In the genomic region with DNA sequence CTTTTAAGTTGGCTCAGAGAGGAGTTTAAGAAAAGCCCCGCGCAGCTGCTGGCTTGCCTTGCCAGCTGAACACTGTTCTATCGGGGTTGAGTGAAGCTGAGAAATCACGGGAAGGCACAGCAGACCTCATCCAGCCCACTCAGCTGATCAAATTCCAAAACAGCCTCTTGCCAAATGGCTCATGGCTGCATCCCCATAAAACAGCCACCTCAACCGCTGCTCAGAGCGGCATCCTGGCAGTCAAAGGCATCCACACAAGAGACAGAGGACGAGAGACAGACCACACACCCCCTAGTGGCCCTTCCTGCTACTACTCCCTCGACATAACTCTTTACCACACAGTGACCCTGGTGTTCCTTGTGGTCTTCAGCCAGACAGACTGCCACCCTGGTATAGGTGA, we compare ENCODE assay signal across 8 mouse cellular contexts. TPM values are rescaled to one million over a fixed set of nuclear protein-coding genes. Genes with fewer than 3 reads are reported as not detected.
DNase-seq lines count a peak whose midpoint lies in the region; ATAC-seq and TF ChIP-seq lines count a peak whose summit lies in the region.

No protein-coding gene starts in this region.

- H3K36me3 ChIP-seq in C2C12 (ENCODE audit: control insufficient read depth, insufficient read depth): no peaks in the 10 kb centered on the region
- no peaks in the 10 kb centered on the region for H3K36me3 ChIP-seq in limb, embryonic 12.5 days

- ATAC-seq in limb, embryonic 12.5 days (ENCODE audit: insufficient number of reproducible peaks, insufficient read depth, low FRiP score, low TSS enrichment, low read depth): peak; percentile 42; the same call in 1 of the 2 replicates

- H3K4me2 ChIP-seq in limb, embryonic 12.5 days: 0 out of 2 replicates have a peak overlapping the region, but pooled peaks have one; percentile 19

- H3K4me1 ChIP-seq in cortical plate, adult 2 months (ENCODE audit: control insufficient read depth, insufficient read depth, low read length): no peaks in the 10 kb centered on the region
- no peaks in the 10 kb centered on the region for H3K4me1 ChIP-seq in limb, embryonic 12.5 days (replicated peaks)

- no peaks in the 10 kb centered on the region for H3K9me3 ChIP-seq in limb, embryonic 12.5 days

- no peak overlapping the region for H3K9ac ChIP-seq in limb, embryonic 12.5 days (replicated peaks)

- H3K79me3 ChIP-seq in C2C12 (ENCODE audit: low read depth): no peaks in the 10 kb centered on the region

- TF ChIP-seq POLR2A in cortical plate, adult 2 months (IDR thresholded peaks at IDR 0.05; ENCODE audit: extremely low read depth, insufficient read depth, low read length): no peak

- no peak overlapping the region for H3K4me3 ChIP-seq in gastrocnemius, adult 2 months
- H3K4me3 ChIP-seq in C2C12 (ENCODE audit: insufficient read depth, poor library complexity, severe bottlenecking): no peak overlapping the region
- no peak overlapping the region for H3K4me3 ChIP-seq in cortical plate, adult 2 months (ENCODE audit: insufficient read depth, low read length)
- no peak overlapping the region for H3K4me3 ChIP-seq in limb, embryonic 12.5 days (replicated peaks)

- H3K27me3 ChIP-seq in C2C12 (ENCODE audit: control insufficient read depth, insufficient read depth, insufficient read length): no peaks in the 10 kb centered on the region
- no peaks in the 10 kb centered on the region for H3K27me3 ChIP-seq in limb, embryonic 12.5 days

- TF ChIP-seq CTCF in gastrocnemius, adult 2 months (IDR thresholded peaks at IDR 0.05): peak; percentile 45
- peak; percentile 36 for TF ChIP-seq CTCF in C2C12 (IDR thresholded peaks at IDR 0.05; ENCODE audit: control insufficient read depth, insufficient read depth, insufficient read length)
- peak; percentile 39 for TF ChIP-seq CTCF in cortical plate, adult 2 months (IDR thresholded peaks at IDR 0.05; ENCODE audit: extremely low read depth, insufficient read depth, low read length)

- H3K27ac ChIP-seq in gastrocnemius, adult 2 months: no peak overlapping the region
- H3K27ac ChIP-seq in cortical plate, adult 2 months (ENCODE audit: insufficient read depth, low read length): no peak overlapping the region
- no peak overlapping the region for H3K27ac ChIP-seq in limb, embryonic 12.5 days

- no peak overlapping the region for H3ac ChIP-seq in C2C12 (ENCODE audit: control insufficient read depth, insufficient read length, low read depth)

- DNase-seq in gastrocnemius, adult 2 months: peak; percentile 22
- DNase-seq in gastrocnemius, adult 18-20 months (ENCODE audit: low spot score): no peak
- DNase-seq in kidney, adult 9 months: peak; percentile 9
- DNase-seq in right cerebral cortex, postnatal 25 days: peak; percentile 65
- no peak for DNase-seq in MN1 (ENCODE audit: low spot score)

- no peaks in the 10 kb centered on the region for H3K79me2 ChIP-seq in C2C12 (ENCODE audit: control insufficient read depth, insufficient read depth)

- WGBS in limb, embryonic 12.5 days: 31% methylated on average over 8 of the region's 8 CpGs

- intact Hi-C loops in gastrocnemius, adult 2 months (cut with DNase I): no loop called here

TF ChIP-seq in C2C12, 6 proteins besides CTCF, POLR2A, EP300 and RAD21:
- no peak for TF ChIP-seq MYOG (IDR thresholded peaks at IDR 0.05; ENCODE audit: control insufficient read depth, extremely low read depth, insufficient read length)
- no peak for TF ChIP-seq MYOD1 (IDR thresholded peaks at IDR 0.05; ENCODE audit: control insufficient read depth, insufficient read length, low read depth)
- TF ChIP-seq USF1 (IDR thresholded peaks at IDR 0.05; ENCODE audit: low read depth): no peak
- TF ChIP-seq FOSL1 (IDR thresholded peaks at IDR 0.05; ENCODE audit: insufficient read depth, low read length, poor library complexity, severe bottlenecking): no peak
- TF ChIP-seq MAX (IDR thresholded peaks at IDR 0.05): no peak
- TF ChIP-seq CEBPB (IDR thresholded peaks at IDR 0.05; ENCODE audit: low read depth): no peak

RNA-seq across cellular contexts. Expression of gene Bace2, which starts 30.6 kb away (rescaled TPM):
- total RNA-seq in gastrocnemius, adult 2 months (2021): 1 to 10 TPM; 1.1 to 2.9 TPM
- total RNA-seq in gastrocnemius, adult 18-20 months (2021): 1 to 10 TPM; 1.5 to 3.1 TPM
- polyA plus RNA-seq in C2C12 (2012; fragmentation: generic; extraction: Trizol): 0.66 TPM
- polyA plus RNA-seq in cortical plate, adult 2 months (2012; rRNA removed): 2.9 and 3.5 TPM in 2 replicates
- polyA plus RNA-seq in limb, embryonic 12.5 days (2016; fragmentation: Nextera tagmentation; extraction: Ambion mirVana): 1.7 and 1.8 TPM in 2 replicates

Comparison
In these comparisons a context has a peak if more than half of its experiments do, and no peak if none do; other contexts are left out.
1. DNase-seq: peak in gastrocnemius, adult 2 months (single experiment), kidney, adult 9 months (single experiment) and right cerebral cortex, postnatal 25 days (single experiment); none in gastrocnemius, adult 18-20 months (single experiment) and MN1 (single experiment).
2. Peak in every context shown above with its lines, with median percentiles within 50 percentile points of each other: CTCF ChIP-seq.